Mouse (Mus musculus): ENCODE measurements around the gene Pcna.
"Not testable (repeated sequence)": the region's sequence is repeated elsewhere in the genome, so short reads cannot be mapped to it uniquely, and the experiment has no call there.

The Pcna gene

GRCm38 (mm10) chr2:132275527-132275926, 22.4 kb upstream of the Pcna start:
- DNase-seq = no peak

GRCm38 (mm10) chr2:132272694-132273389, 19.7 kb upstream of the Pcna start:
- DNase-seq = no peak

GRCm38 (mm10) chr2:132270331-132270951, 17.3 kb upstream of the Pcna start:
- no peak for DNase-seq

GRCm38 (mm10) chr2:132269217-132269616, 16.1 kb upstream of the Pcna start:
- no peak for DNase-seq

- no peak for DNase-seq
Observed at GRCm38 (mm10) chr2:132266086-132266485, 13.0 kb upstream of the Pcna start.

GRCm38 (mm10) chr2:132265196-132265595, 12.1 kb upstream of the Pcna start:
- DNase-seq = no peak

GRCm38 (mm10) chr2:132264266-132264710, 11.2 kb upstream of the Pcna start:
- DNase-seq = no peak

- DNase-seq = peak; percentile 64
Observed at GRCm38 (mm10) chr2:132263421-132264265, 10.5 kb upstream of the Pcna start.

- peak; percentile 99 for DNase-seq
Observed at GRCm38 (mm10) chr2:132262879-132263398, 9.8 kb upstream of the Pcna start, which contains the start of gene Cds2. Gene Cds2, plus strand, starts transcription at chr2:132263148.

GRCm38 (mm10) chr2:132262175-132262574, 9.1 kb upstream of the Pcna start:
- no peak for DNase-seq

- DNase-seq = no peak
Observed at GRCm38 (mm10) chr2:132260601-132261000, 7.5 kb upstream of the Pcna start.

GRCm38 (mm10) chr2:132257350-132258068, 4.4 kb upstream of the Pcna start:
- no peak for DNase-seq

GRCm38 (mm10) chr2:132253603-132254002, 489 bp upstream of the Pcna start:
- no peak for DNase-seq

GRCm38 (mm10) chr2:132251911-132252310, 1.2 kb downstream of the Pcna start:
- no peak for DNase-seq

- peak; percentile 93 for DNase-seq
Observed at GRCm38 (mm10) chr2:132247539-132248313, 5.4 kb downstream of the Pcna start, which contains the start of gene Tmem230. Gene Tmem230, minus strand, starts transcription at chr2:132247807.

- no peak for DNase-seq
Observed at GRCm38 (mm10) chr2:132243370-132243769, 9.7 kb downstream of the Pcna start.

- DNase-seq = not testable (repeated sequence)
Observed at GRCm38 (mm10) chr2:132240457-132240856, 12.7 kb downstream of the Pcna start.

GRCm38 (mm10) chr2:132239434-132239833, 13.7 kb downstream of the Pcna start:
- DNase-seq = not testable (repeated sequence)

GRCm38 (mm10) chr2:132235975-132236374, 17.1 kb downstream of the Pcna start:
- DNase-seq = no peak

GRCm38 (mm10) chr2:132235291-132235690, 17.8 kb downstream of the Pcna start:
- DNase-seq = no peak

GRCm38 (mm10) chr2:132233985-132234765, 18.9 kb downstream of the Pcna start:
- no peak for DNase-seq

Measured in cerebellum, adult 11-12 months (tissue).